Mouse (Mus musculus) lung, postnatal 14 days (tissue): ENCODE measurements at regions not wholly inside any gene's neighbourhood (a gene's known extent, or its start where the extent isn't known, plus 50 kb on each side); places are given as distances from the start of the nearest gene placed in this dataset.

Experiments
- DNase-seq: peaks from one replicate; pipeline ENCODE4 v3.0.0; 2021

GRCm38 (mm10) chr2:178842595-178842994 is 412.3 kb downstream of the Cdh26 start:
- DNase-seq, result no peak

GRCm38 (mm10) chr2:178843458-178843857 is 413.1 kb downstream of the Cdh26 start:
- DNase-seq, result no peak

GRCm38 (mm10) chr2:178844561-178844960 is 414.2 kb downstream of the Cdh26 start:
- no peak for DNase-seq

- no peak for DNase-seq
Measured at GRCm38 (mm10) chr2:178850320-178850719, 420.0 kb downstream of the Cdh26 start.

GRCm38 (mm10) chr2:178850769-178851168 is 420.4 kb downstream of the Cdh26 start:
- DNase-seq, result no peak

GRCm38 (mm10) chr2:178854012-178854411 is 423.7 kb downstream of the Cdh26 start:
- DNase-seq, result no peak

GRCm38 (mm10) chr2:178854760-178855159 is 424.4 kb downstream of the Cdh26 start:
- DNase-seq, result no peak

- DNase-seq, result no peak
Measured at GRCm38 (mm10) chr2:178862620-178863019, 432.3 kb downstream of the Cdh26 start.

GRCm38 (mm10) chr2:178867086-178867485 is 436.8 kb downstream of the Cdh26 start:
- peak; percentile 11 for DNase-seq

- DNase-seq, result no peak
Measured at GRCm38 (mm10) chr2:178869160-178869559, 438.8 kb downstream of the Cdh26 start.

GRCm38 (mm10) chr2:178878436-178878835 is 448.1 kb downstream of the Cdh26 start:
- DNase-seq, result no peak

GRCm38 (mm10) chr2:178885686-178886085 is 455.4 kb downstream of the Cdh26 start:
- peak; percentile 18 for DNase-seq

- DNase-seq, result peak; percentile 25
Measured at GRCm38 (mm10) chr2:178888704-178889103, 458.4 kb downstream of the Cdh26 start.

- no peak for DNase-seq
Measured at GRCm38 (mm10) chr2:178902397-178902796, 472.1 kb downstream of the Cdh26 start.

- no peak for DNase-seq
Measured at GRCm38 (mm10) chr2:178909325-178909724, 479.0 kb downstream of the Cdh26 start.

- DNase-seq, result no peak
Measured at GRCm38 (mm10) chr2:178911646-178912045, 481.3 kb downstream of the Cdh26 start.

- DNase-seq, result no peak
Measured at GRCm38 (mm10) chr2:178916316-178917033, 486.1 kb downstream of the Cdh26 start.

GRCm38 (mm10) chr2:178924456-178925115 is 494.3 kb downstream of the Cdh26 start:
- DNase-seq, result no peak

- DNase-seq, result no peak
Measured at GRCm38 (mm10) chr2:178927038-178927660, 496.8 kb downstream of the Cdh26 start.

- no peak for DNase-seq
Measured at GRCm38 (mm10) chr2:178929033-178929432, 498.7 kb downstream of the Cdh26 start.

- no peak for DNase-seq
Measured at GRCm38 (mm10) chr2:178930125-178930524, 499.8 kb downstream of the Cdh26 start.

GRCm38 (mm10) chr2:178948471-178948870 is 493.8 kb upstream of the Cdh4 start:
- DNase-seq, result no peak

- no peak for DNase-seq
Measured at GRCm38 (mm10) chr2:178949103-178949502, 493.1 kb upstream of the Cdh4 start.

GRCm38 (mm10) chr2:178950304-178950703 is 491.9 kb upstream of the Cdh4 start:
- DNase-seq, result no peak
